In the genomic region with DNA sequence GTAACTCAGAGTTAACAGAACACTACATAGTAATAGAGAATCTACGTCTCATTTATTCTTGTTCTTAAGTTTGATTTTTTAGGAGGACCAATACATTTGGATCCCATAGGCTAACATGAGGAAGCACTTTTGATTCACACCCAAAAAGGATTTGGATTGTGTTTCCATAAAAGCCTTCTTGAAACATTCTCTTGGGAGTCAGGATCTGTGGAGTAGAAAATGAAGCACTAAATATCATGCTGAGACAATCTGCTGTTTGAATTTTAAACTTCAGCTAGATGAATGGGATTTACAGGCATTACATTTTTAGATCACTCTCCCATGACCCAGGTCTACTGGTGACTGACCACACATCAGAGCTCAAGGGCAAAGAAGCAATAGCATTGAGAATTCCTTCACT, we compare ENCODE assay signal across 26 mouse cellular contexts.
"Had no signal": no experiment of that assay in that cellular context is flagged by ENCODE, and none has a peak within 500 bp of the region (broad histone marks: within the 10 kb centered on the region; RNA-seq: fewer than 3 reads in every experiment).

No protein-coding gene starts in this region.

- H3K27ac ChIP-seq: gastrocnemius, adult 2 months; heart, embryonic 10.5 days; hindbrain, embryonic 10.5 days; hindbrain, embryonic 13.5 days; hindbrain, embryonic 15.5 days; intestine, embryonic 15.5 days; layer of hippocampus, adult 2 months; left cerebral cortex, adult 2 months; limb, embryonic 13.5 days; liver, embryonic 13.5 days; liver, embryonic 15.5 days had no signal

- H3K9ac ChIP-seq: heart, embryonic 12.5 days; hindbrain, embryonic 13.5 days; hindbrain, embryonic 15.5 days; intestine, embryonic 15.5 days; limb, embryonic 13.5 days; liver, embryonic 13.5 days; liver, embryonic 15.5 days had no signal

- H3K4me2 ChIP-seq: heart, embryonic 12.5 days; hindbrain, embryonic 13.5 days; hindbrain, embryonic 15.5 days; intestine, embryonic 15.5 days; limb, embryonic 13.5 days; liver, embryonic 11.5 days; liver, embryonic 13.5 days; liver, embryonic 15.5 days had no signal

- H3K9me3 ChIP-seq: heart, embryonic 10.5 days; heart, embryonic 12.5 days; hindbrain, embryonic 10.5 days; hindbrain, embryonic 13.5 days; hindbrain, embryonic 15.5 days; intestine, embryonic 15.5 days; limb, embryonic 13.5 days; liver, embryonic 13.5 days; liver, embryonic 15.5 days had no signal

- H3K36me3 ChIP-seq: heart, embryonic 10.5 days; heart, embryonic 12.5 days; hindbrain, embryonic 10.5 days; hindbrain, embryonic 13.5 days; hindbrain, embryonic 15.5 days; intestine, embryonic 15.5 days; limb, embryonic 13.5 days; liver, embryonic 13.5 days; liver, embryonic 15.5 days had no signal

- ATAC-seq: inflammation-experienced regulatory T-cells, adult 6 months; intestine, embryonic 15.5 days; intestine, postnatal 0 days had no signal

- H3K4me3 ChIP-seq: gastrocnemius, adult 2 months; heart, embryonic 10.5 days; heart, embryonic 12.5 days; hindbrain, embryonic 10.5 days; hindbrain, embryonic 13.5 days; hindbrain, embryonic 15.5 days; intestine, embryonic 15.5 days; layer of hippocampus, adult 2 months; left cerebral cortex, adult 2 months; limb, embryonic 13.5 days; liver, embryonic 13.5 days; liver, embryonic 15.5 days had no signal

- H3K27me3 ChIP-seq: heart, embryonic 12.5 days; hindbrain, embryonic 13.5 days; hindbrain, embryonic 15.5 days; intestine, embryonic 15.5 days; limb, embryonic 13.5 days; liver, embryonic 13.5 days; liver, embryonic 15.5 days had no signal

- H3K4me1 ChIP-seq: heart, embryonic 10.5 days; heart, embryonic 12.5 days; intestine, embryonic 15.5 days; liver, embryonic 13.5 days; liver, embryonic 15.5 days had no signal

- DNase-seq: gastrocnemius, adult 2 months; gastrocnemius, postnatal 10 days; gastrocnemius, postnatal 25 days; heart, adult 18-20 months; heart, postnatal 10 days; heart, postnatal 4 days; kidney, adult 18-20 months; kidney, adult 8-10 months; kidney, postnatal 10 days; kidney, postnatal 25 days; kidney, postnatal 4 days; liver; liver, embryonic 13.5 days had no signal
